Mouse (Mus musculus) right cerebral cortex, postnatal 36 days (tissue): ENCODE measurements around the gene Pcp4l1.
"Not testable (repeated sequence)": the region's sequence is repeated elsewhere in the genome, so short reads cannot be mapped to it uniquely, and the experiment has no call there.

Experiments used
- DNase-seq, 2 experiments: peaks; one replicate each; pipeline ENCODE4 v3.0.0; 2022; ENCODE audit warnings: low spot score in 2 of 2, mixed read lengths in 1 of 2

Pcp4l1 gene

DNA sequence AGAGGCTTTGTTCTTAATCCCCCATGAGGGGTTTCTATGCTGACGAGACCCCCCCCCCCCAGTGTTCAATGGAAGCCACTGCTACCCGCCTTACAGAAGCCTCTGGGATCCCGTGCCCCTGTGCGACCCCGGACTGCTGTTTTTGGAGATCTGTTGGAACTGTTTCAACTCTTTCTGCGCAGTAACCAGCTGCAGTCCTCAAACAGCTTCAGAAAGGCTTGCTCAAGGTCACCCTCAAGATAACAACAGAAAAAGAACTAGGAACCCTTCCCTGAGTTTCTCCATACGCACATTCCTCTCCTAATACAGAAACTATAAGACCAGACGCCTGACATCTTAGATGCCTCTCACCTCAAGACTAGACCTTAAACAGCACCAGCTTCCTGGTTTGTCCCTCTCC lies 7.0 kb downstream of the Pcp4l1 start:
- no peak for DNase-seq

DNA sequence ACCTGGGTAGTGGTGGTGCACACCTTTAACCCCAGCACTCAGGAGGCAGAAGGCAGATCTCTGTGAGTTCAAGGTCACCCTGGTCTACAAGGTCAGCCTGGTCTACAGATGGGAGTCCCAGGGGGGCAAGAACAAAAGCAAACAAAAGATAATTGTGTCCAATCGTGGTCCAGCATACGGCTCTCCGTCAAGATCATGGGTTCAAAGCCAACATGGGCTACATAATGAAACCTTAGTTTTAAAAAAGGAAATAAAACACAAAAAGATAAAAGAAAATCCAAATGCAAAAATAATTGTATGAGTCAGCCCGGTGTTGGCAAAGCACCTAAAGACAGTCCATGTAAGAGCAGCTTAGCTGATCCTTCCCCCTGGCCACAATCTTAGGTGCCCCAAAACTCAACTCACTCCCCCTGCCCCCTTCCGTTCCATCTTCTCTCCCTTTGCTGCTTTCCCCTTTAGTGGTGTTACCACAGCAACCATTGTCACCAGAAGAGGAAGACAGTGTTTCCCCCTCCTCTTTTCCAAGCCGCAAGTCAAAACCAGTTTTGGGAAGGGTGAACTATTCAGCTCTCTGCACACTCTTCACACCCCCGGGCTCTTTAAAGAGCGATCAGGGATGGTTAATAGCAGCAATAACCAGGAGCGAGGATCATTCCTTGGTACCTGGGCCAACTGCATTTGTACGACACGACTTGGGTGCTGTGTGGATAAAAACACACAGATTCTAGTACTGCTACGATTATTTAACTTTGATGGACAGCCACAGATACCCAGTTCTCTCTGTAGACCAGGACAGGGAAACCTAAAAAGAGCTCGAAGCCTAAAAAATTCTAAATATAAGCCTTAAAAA lies 8.0 kb downstream of the Pcp4l1 start:
- DNase-seq, result no peak

DNA sequence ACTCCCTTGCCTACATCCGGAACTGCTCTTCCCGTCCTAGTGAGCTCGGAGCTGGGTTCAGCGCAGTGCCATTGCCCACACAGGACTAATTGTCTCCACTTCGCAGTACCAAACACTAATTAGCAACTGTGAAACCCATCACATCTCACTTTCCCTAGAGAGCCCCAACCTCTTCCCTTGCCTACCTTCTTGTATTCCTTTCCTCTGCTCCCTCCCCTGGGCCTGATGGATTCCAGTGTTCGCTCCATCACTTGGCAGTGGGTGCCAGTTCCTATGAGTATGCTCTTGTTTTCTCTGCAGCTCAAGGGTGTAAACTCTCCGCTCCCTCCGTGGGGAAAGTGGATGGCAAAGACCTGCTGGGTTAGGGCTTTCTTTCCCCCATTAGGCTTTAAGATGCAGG lies 10.4 kb downstream of the Pcp4l1 start:
- DNase-seq, result no peak

DNA sequence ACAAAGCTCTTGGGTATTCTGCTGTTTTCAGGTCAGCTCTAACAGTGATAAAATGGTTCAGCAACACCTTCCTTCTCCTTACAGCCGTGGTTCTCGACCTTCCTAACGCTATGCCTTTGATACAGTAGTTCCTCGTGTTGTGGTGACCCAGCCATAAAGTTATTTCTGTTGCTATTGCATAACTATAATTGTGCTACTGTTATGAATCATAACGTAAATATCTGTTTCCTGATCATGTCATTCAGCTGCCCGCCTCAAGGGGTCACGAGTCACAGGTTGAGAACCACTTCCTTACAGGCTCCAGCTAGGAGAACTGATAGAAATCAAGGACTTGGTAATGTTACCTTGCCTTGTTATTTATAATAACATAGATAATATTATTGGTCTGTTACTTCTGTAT lies 11.8 kb downstream of the Pcp4l1 start:
- no peak for DNase-seq

DNA sequence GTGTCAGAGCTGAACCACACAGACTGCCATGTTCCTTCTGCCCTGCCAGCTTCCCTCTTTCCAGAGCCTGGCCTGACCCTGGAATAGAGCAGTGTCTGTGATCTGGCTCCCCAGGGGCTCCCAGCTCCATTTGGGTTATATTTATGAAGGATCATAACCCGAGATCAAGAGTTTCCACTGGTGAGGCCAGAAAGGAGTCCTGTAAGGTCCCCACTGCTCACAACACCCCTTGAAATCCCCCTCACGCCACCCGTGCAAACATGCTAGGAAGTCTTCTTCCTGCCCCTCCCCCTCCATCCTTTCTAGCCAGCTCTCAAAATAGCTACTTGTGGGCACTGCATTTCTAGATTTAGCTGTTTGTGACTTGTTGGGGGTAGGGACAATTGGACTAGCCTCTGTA lies 12.4 kb downstream of the Pcp4l1 start:
- DNase-seq, result no peak

DNA sequence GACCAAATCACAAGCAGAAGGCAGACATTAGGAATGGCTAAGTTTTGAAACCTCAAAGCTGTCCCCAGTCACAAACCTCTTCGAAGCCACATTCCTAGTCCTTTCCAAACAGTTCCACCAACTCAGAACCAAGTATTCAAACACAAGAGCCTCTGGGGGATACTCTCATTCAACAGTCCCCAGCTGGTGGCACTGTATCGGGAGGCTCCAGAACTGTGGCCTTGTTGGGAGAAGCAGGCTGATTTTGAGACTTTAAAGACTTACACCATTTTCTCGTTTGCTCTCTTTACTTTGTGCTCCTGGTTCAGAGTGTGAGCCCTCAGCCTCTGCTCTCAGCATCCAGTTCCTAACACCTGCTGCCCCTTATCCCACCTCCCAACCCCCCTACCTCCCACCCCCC lies 13.0 kb downstream of the Pcp4l1 start:
- DNase-seq, result no peak

DNA sequence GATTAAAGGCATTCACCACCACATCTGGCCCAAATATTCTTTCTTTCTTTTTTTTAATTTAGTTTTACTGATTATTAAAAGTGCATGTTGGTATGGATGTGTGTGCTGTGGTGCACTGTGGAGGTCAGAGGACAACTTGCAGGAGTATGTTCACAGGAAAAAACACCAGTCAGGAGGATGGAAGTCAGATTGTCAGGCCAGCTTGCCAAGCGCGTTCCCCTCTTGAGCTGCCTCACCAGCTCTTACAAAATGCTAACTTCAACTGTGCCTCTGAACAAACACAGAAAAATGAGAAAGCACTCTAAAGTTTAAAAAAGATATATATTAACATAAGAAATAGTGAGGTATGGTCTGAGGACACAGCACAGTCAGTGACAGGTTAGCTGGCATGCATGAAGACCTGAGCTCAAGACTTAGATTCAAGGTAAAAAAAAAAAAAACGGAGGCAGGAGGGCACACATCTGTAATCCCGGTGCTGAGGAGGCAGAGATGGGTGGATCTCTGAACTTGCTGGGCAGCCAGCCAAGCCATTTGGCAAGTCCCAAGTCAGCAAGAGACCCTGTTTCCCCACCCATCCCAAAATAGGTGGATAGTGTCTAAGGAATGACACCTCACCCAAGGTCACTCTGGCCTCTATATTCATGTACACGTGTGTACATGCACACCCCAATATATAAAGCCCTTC lies 16.4 kb downstream of the Pcp4l1 start:
- no peak for DNase-seq

DNA sequence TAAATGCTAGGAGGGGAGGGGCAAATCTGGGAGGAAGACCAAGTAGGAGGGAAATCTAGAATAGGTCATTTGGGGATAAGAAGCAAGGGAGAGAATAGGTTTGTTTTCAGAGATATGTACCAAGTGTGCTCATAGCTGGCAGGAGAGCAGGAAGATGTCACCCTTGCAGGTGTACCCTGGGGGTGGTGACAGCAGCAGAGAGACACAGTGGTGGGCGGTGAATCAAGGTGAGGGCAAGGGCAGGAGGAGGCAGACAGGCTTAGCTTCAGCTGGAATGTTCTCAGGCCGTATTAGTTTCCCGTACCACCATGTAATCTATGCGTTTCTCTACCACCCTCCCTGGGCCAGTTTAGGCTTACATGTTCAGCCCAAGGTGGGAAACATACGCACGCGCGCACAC lies 23.3 kb downstream of the Pcp4l1 start:
- DNase-seq, result no peak

DNA sequence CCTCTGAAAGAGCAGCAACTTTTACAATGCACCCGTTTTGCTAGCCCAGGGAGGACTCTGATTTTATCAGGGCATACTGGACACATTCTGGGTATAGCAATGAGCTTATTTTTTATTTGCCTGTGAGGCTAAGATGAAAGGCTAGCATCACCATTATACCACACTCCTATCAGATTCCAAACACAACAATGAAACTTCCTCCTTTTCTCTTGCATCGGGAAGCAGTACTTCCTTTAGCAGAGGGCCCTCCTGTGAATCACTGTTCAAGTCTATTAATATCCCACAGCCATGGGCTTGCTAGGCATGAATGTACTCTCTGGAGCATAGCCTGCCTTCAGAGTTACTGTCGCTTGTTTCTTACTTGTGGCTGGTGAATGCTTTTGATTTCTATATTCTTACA lies 24.9 kb downstream of the Pcp4l1 start:
- no peak for DNase-seq

DNA sequence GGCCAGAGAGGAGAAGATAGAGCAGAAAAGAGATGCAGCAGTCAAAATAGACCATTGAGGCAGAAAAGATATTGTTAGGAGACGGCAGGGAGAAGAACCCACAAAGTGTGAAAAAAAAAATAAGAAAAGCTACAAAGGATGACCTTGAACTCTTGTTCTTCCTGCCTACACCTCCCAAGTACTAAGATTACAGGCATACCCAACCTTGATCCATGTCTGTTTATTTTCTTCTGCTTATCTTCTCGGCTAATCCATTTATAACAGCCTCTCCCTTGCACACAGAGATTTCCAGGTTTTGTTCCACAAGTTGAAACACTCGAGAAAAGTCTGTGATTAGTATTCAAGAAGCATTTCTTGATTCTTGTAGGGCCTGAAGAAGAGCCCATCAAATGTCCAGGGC lies 26.2 kb downstream of the Pcp4l1 start:
- no peak for DNase-seq

DNA sequence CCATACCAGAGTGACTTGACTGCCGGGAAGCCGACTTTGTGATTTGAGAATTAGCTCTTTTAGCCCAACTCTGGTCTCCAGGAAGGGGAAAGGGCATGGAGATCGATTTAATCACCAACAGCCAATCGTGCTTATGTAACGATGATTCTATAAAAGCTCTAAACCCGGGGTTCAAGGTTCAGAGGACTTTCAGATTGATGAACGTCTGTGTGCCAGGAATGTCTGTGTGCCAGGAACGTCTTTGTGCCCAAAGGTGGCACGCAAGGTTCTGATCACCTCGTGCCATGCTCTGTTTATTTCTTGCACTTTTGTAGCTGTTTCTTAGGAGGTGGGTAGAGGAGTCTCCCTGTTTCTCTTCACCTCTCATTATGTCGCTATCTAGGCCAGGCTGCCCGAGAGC lies 27.2 kb downstream of the Pcp4l1 start:
- no peak for DNase-seq

DNA sequence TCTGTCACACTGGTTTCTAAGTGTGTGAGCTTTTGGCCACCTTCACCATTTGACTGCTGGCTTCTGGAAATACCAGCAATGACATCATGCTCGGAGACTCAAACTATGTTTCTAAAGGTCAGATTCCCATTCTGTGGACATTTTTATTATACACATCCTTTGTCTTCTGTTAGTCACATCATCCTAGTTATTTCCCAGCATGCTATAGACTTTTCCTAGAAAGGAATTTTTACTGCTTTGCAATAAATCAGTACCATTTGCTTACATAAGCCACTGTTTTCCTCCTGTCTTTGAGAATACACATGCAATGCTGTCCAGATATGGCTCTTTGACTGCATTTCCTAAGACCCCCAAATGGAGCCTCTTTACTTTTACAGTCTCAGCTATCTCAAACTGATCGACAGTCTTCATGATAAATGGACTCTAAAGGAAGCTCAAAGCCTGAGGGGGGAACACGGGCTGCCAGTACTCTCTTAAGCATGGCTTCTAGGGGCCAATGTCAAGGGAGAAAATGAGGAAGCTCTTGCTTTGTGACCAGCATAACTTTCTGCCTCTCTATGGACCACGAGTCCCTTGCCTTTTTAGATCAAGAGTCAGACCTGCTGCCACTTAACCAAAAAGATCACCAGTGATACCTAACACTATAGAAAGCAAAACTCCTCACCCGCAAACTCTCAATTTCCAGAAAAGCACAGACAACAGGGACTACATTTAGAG lies 30.3 kb downstream of the Pcp4l1 start:
- DNase-seq, result no peak

DNA sequence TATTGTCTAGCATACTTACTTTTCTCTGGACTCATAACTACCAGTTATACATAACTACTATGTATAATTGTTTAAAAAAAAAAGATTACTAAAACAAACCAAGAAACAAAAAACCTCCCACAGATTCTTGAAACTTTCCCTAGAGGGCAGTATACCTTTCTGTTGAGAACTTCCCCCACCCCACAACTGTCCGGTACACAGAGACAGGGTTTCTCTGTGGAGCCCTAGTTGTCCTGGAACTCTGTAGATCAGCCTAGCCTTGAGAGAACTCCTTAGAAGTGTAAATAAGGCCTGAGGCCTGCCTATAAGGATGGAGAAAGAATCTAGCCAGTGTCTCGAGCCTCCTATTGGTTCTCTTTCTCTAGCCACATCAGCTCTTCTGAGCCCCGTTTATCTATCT lies 31.8 kb downstream of the Pcp4l1 start:
- no peak for DNase-seq

DNA sequence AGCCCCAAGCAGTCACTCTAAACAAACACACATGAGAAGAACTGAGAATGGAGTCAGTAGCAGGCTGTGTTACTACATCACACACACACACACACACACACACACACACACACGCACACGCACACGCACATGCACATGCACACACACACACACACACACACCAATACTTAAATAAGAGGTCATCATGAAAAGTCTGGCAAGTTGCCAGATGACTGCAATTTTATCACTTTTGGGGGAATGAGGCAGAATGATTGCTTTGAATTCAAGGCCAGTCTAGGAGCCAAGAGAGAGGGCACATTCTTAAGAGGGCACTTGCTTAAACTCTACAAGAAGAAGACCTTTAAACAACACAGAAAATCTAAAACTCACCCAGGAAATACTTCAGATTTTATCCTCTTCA lies 33.5 kb downstream of the Pcp4l1 start:
- DNase-seq, result no peak

DNA sequence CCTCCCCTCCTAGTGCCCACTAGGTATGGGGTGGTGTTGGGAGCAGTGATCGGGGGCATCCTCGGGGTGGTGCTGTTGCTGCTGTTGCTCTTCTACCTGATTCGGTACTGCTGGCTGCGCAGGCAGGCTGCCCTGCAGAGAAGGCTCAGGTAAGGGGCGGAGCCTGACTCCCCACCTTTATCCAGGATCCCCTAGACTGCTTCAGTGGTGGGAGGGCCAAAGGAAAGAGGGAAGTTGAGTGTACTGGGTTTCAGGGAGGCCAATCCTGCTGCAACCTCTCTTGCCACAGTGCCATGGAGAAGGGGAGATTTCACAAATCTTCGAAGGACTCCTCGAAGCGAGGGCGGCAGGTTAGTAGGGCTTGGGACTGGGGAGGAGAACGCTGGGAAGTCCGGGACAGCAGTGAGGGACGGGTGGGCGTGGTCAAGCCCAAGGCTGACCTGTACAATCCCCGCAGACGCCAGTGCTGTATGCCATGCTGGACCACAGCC lies 36.5 kb downstream of the Pcp4l1 start:
- DNase-seq, result no peak

DNA sequence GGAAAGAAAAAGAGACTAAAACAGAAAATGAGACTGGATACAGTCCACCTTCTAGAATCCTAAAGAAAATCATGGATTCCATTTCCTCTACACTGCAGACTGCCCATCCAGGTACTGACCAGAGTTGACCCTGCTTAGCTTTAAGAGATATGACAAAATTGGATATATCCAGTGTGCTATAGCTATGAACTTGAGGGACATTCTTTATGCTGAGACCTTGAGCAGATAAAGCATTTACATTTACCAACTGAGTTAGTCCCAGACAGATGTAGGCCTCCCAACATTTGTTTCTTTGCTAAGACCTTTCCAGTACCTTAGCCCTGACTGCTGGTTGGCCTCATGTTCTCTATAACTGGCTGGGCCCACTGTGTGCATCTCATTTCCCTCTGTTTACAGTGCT lies 38.1 kb downstream of the Pcp4l1 start:
- no peak for DNase-seq

DNA sequence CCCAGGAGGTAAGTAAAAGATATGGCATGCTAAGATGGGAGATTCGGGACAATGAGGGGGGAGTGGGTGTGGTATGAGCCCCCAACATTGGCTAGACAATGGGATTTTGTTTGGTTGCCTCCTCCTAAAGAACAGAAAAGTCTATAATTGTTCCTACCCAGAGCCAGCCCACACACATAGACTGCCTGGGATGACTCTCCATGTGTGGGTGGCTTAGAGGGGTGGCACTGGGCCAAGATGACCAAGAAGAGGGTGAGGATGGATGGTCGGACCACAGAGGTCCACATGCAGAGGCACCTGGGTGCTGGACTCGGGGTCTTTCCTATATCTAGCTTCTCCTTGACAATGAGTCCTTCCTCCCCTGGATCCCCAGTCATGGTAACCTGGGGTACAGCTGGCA lies 39.4 kb downstream of the Pcp4l1 start:
- DNase-seq, result peak in 1 of 2 experiments; percentile 11

DNA sequence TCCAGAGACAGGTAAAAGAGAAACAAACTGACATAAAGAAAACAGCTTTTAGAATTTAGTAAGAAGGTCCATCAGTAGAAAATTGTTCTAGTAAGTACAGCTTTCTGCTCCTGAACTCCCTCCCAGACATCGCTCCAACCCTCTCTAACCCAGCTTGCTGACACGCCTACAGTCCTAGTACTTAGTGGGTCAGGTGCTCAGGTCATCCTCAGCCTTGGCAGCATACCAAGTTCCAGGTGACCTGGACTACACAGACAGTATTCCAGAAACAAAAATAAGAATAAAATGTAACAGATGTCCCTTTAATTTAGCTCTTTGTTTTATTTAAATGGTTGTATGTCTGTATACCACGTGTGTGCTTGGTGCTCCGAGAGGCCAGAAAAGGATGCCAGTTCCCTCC lies 44.1 kb downstream of the Pcp4l1 start:
- DNase-seq, result no peak

DNA sequence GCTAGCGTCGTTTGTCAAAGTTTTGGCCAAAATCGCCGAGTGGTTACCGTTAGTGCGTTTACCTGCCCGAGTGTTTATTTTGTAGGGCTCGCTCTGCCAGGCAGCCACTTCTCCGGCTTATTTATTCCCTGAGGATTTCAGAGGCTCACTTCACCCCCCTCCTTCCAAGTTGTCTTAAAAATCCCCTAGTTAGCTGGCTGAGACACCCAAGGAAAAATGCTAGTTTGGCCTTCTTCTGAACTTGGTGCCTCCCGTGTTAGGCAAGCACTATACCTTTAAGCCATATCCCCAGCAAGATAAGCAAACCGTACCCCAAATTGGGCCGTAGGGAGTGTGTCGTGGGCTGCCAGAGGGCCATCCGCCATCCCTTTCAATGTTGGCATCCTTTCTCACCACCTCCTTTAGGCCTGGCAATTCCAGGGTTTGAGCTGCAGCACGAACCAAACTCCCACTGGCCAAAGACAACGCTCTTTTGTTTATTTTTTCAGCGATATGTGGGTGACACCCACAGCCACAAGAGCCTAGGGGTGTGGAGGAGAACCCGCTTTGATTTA lies 45.2 kb downstream of the Pcp4l1 start:
- peak; percentile 34 to 50 for DNase-seq

DNA sequence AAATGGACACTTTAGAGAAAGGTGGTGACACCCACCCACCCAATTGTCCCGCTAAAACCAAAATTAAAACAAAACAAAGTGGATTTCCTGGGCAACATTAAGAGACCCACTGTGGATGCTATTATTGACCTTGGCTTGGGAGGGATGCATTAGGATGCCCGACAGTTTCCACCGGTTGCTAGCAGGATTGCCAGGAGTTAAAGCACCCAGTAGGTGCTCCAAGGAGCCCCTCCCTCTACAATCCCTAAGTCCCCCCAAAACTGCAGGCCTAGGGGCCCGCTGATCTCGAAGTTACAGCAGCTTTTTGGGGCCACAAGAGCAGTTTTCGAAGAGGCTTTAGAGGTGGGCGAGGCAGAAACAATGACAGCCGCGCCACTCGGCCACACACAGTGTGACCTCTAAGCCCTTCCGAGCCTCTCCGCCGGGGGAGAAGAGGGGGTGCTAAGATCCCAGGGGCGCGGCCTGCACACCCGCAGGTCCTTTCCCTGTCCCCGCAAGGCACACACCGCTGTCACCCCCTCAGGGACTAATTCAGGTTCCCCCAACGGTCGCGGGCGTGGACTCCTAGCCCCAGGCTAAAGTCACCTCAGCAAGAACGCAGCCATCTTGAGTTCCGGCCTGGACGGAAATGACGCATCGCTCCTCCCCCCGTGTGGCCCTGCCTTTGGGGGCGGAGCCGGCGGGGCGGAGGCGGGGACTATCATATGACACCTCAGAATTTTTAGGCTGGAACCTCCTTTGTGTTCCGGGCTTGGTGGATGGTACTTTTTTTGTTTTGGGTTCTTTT lies 45.9 kb downstream of the Pcp4l1 start, which contains the start of the genes Sdhc and Mpz:
Gene Sdhc (minus strand): TSS at position 630 of the 787 bp plus-strand sequence.
Gene Mpz (plus strand): TSS at position 738 of the 787 bp plus-strand sequence.
- peak; percentile 92 for DNase-seq

DNA sequence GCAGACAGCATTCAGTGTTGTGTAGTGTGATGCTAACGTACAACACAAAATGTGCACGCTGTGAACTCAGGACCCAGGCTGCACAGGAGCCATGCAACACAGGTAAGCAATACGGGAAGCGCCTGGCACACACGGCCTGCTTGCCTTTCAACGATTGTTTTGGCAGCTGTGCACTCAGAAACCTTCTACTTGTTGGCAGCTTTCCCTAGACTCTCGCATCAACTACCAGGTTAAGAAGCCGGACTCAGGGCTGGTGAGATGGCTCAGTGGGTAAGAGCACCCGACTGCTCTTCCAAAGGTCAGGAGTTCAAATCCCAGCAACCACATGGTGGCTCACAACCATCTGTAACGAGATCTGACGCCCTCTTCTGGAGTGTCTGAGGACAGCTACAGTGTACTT lies 53.1 kb downstream of the Pcp4l1 start:
- not testable (repeated sequence) for DNase-seq
